Mouse (Mus musculus) MEL (cell line): ENCODE results near the gene Slc25a12. TPM values are rescaled to one million over a fixed set of nuclear protein-coding genes. Genes with fewer than 3 reads are reported as not detected.

Experiments used
- polyA plus RNA-seq, 2 experiments: library from polyadenylated mRNA; stranded (reverse) in 1 of 2; unstranded in 1 of 2; fragments of >175 nt in 1 of 2; fragments of >200 nt in 1 of 2; gene quantifications; 2 replicates each; pipeline versions ENCODE4 v1.2.1 to v1.2.4; 2012; ENCODE audit warnings: low replicate concordance in 2 of 2, low read depth in 1 of 2; ENCODE audit not compliant: insufficient read length in 2 of 2, insufficient read depth in 1 of 2, missing spikeins in 1 of 2
- total RNA-seq: library from RNA; depleted of rRNA; stranded (reverse); fragments of 300-350 nt; gene quantifications from 2 replicates; pipeline ENCODE4 v1.2.3, GENCODE M21; 2012; rRNA removed

Gene Slc25a12
- total and polyA plus RNA-seq, 3 experiments: 63.2 to 98.6 TPM; not detected in 1

Other genes with a start within 250 kb of the Slc25a12 start
- 0.08 and 0.10 TPM in 2 replicates for gene Cybrd1, start 249.8 kb downstream of the Slc25a12 start, total RNA-seq
- gene Cybrd1, start 249.8 kb downstream of the Slc25a12 start, polyA plus RNA-seq: under 1 TPM in 1 of 2 experiments, not detected in 1; 0.21 TPM
- 21.8 and 23.3 TPM in 2 replicates for gene Dync1i2, start 156.0 kb downstream of the Slc25a12 start, total RNA-seq
- 100 to 1,000 TPM in 1 of 2 experiments, 10 to 100 TPM in 1; 59.1 to 156 TPM for gene Dync1i2, start 156.0 kb downstream of the Slc25a12 start, polyA plus RNA-seq
- 167 and 190 TPM in 2 replicates for gene Hat1, start 21.2 kb upstream of the Slc25a12 start, total RNA-seq
- 100 to 1,000 TPM in 1 of 2 experiments, not detected in 1; 167 TPM for gene Hat1, start 21.2 kb upstream of the Slc25a12 start, polyA plus RNA-seq
- 14.4 and 19.5 TPM in 2 replicates for gene Metap1d, start 85.5 kb upstream of the Slc25a12 start, total RNA-seq
- gene Metap1d, start 85.5 kb upstream of the Slc25a12 start, polyA plus RNA-seq: 10 to 100 TPM in 1 of 2 experiments, not detected in 1; 28.5 TPM
- 3.4 and 3.7 TPM in 2 replicates for gene Dlx1, start 160.4 kb upstream of the Slc25a12 start, total RNA-seq
- gene Dlx1, start 160.4 kb upstream of the Slc25a12 start, polyA plus RNA-seq: 10 to 100 TPM in 1 of 2 experiments, not detected in 1; 11.8 TPM
- gene Dlx2, start 179.0 kb upstream of the Slc25a12 start, total RNA-seq: not detected in 2 replicates
- gene Dlx2, start 179.0 kb upstream of the Slc25a12 start, polyA plus RNA-seq: not detected